Comparison of ENCODE assay signal across 8 mouse cellular contexts in the genomic region with DNA sequence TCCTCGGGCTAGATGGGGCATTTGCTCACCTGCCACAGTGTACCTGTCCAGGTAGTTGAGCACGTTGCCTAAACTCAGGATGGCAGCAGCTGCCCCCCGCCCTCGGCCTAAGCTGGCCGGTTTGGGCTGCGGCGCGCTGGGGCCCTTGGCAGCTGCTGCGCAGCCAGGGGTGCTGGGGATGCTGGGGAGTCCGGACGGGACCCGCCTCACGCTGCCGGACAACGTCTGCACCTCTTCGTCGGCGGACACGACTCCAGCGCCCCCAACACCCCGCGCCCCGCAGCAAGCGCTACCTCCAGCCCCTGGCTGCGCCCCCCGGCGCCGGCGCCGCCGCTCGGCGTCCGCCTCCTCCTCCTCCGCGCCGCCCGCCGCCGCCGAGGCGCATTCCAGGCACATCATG. TPM values are rescaled to one million over a fixed set of nuclear protein-coding genes. Genes with fewer than 3 reads are reported as not detected.
A peak's percentile ranks its signal among the peaks of the same experiment; 100 is the strongest.
DNase-seq lines count a peak whose midpoint lies in the region; ATAC-seq and TF ChIP-seq lines count a peak whose summit lies in the region.

No protein-coding gene starts in this region.

- no peaks in the 10 kb centered on the region for H3K9me3 ChIP-seq in lung, embryonic 16.5 days (ENCODE audit: control insufficient read depth, low read length)
- no peaks in the 10 kb centered on the region for H3K9me3 ChIP-seq in intestine, embryonic 14.5 days (ENCODE audit: control insufficient read depth, low read length)
- H3K9me3 ChIP-seq in neural tube, embryonic 13.5 days, result no peaks in the 10 kb centered on the region

- H3K27me3 ChIP-seq in cerebellum, adult 2 months (ENCODE audit: control insufficient read depth, insufficient read depth, low read length), result no peaks in the 10 kb centered on the region
- H3K27me3 ChIP-seq in lung, embryonic 16.5 days (ENCODE audit: control insufficient read depth, insufficient read depth, low read depth, low read length), result peaks cover 13% of the 10 kb centered on the region
- peaks cover 35% of the 10 kb centered on the region for H3K27me3 ChIP-seq in intestine, embryonic 14.5 days (replicated peaks; ENCODE audit: control insufficient read depth, insufficient read depth, low read length)
- peaks cover 23% of the 10 kb centered on the region; the same call in 1 of the 2 replicates for H3K27me3 ChIP-seq in neural tube, embryonic 13.5 days

- peak overlapping the region; percentile 55 for H3K4me3 ChIP-seq in cerebellum, adult 2 months (replicated peaks; ENCODE audit: insufficient read depth, low read depth, low read length)
- H3K4me3 ChIP-seq in lung, embryonic 16.5 days (ENCODE audit: low read length), result peak overlapping the region; percentile 63
- peak overlapping the region; percentile 49 for H3K4me3 ChIP-seq in intestine, embryonic 14.5 days (ENCODE audit: low read depth, low read length)
- peak overlapping the region; percentile 78 for H3K4me3 ChIP-seq in neural tube, embryonic 13.5 days

- WGBS in cerebellum, adult 2 months, result under 1% methylated on average over 42 of the region's 42 CpGs
- WGBS in lung, embryonic 16.5 days, result 1% methylated on average over 26 of the region's 42 CpGs
- WGBS in intestine, embryonic 14.5 days, result under 1% methylated on average over 34 of the region's 42 CpGs
- WGBS in neural tube, embryonic 13.5 days, result 1% methylated on average over 24 of the region's 42 CpGs

- TF ChIP-seq CTCF in cerebellum, adult 2 months (IDR thresholded peaks at IDR 0.05; ENCODE audit: borderline replicate concordance, insufficient read depth, low read depth, low read length), result no peak

- peak overlapping the region; percentile 97 for H3K4me2 ChIP-seq in lung, embryonic 16.5 days (ENCODE audit: low read depth, low read length)
- peak overlapping the region; percentile 94 for H3K4me2 ChIP-seq in intestine, embryonic 14.5 days (ENCODE audit: low read length)
- peak overlapping the region; percentile 70 for H3K4me2 ChIP-seq in neural tube, embryonic 13.5 days

- TF ChIP-seq POLR2A in cerebellum, adult 2 months (IDR thresholded peaks at IDR 0.05; ENCODE audit: borderline replicate concordance, insufficient read depth, low read length), result no peak

- DNase-seq in cerebellum, adult 2 months, result no peak
- no peak for DNase-seq in cerebellum, adult 9-10 months
- no peak for DNase-seq in lung, postnatal 36 days
- no peak for DNase-seq in intestine, embryonic 14.5 days (ENCODE audit: low spot score)
- DNase-seq in left cerebral cortex, postnatal 25 days (ENCODE audit: low spot score in 2 of 2), result no peak
- DNase-seq in adrenal gland, adult 8-10 months, result no peak

- H3K4me1 ChIP-seq in cerebellum, adult 2 months (ENCODE audit: control insufficient read depth, insufficient read depth, low read length), result no peaks in the 10 kb centered on the region
- H3K4me1 ChIP-seq in lung, embryonic 16.5 days (replicated peaks; ENCODE audit: control insufficient read depth, insufficient read depth, low read length), result peaks cover 40% of the 10 kb centered on the region
- H3K4me1 ChIP-seq in intestine, embryonic 14.5 days (replicated peaks; ENCODE audit: control insufficient read depth, insufficient read depth, low read length), result peaks cover 8% of the 10 kb centered on the region; the same call in 1 of the 2 replicates
- H3K4me1 ChIP-seq in neural tube, embryonic 13.5 days (replicated peaks), result peaks cover 51% of the 10 kb centered on the region

- ATAC-seq in lung, embryonic 16.5 days (ENCODE audit: low read depth), result peak; percentile 10; the same call in 1 of the 2 replicates
- no peak for ATAC-seq in intestine, embryonic 14.5 days (replicated peaks; ENCODE audit: low FRiP score, low TSS enrichment, low read depth)
- peak; percentile 46 for ATAC-seq in neural tube, embryonic 13.5 days (ENCODE audit: low read depth)

- peak overlapping the region; percentile 69 for H3K9ac ChIP-seq in lung, embryonic 16.5 days (ENCODE audit: low read length)
- H3K9ac ChIP-seq in intestine, embryonic 14.5 days (ENCODE audit: low read length), result peak overlapping the region; percentile 36; the same call in 1 of the 2 replicates
- peak overlapping the region; percentile 96 for H3K9ac ChIP-seq in neural tube, embryonic 13.5 days

- no peaks in the 10 kb centered on the region for H3K36me3 ChIP-seq in lung, embryonic 16.5 days (ENCODE audit: control insufficient read depth, insufficient read depth, low read length)
- no peaks in the 10 kb centered on the region for H3K36me3 ChIP-seq in intestine, embryonic 14.5 days (ENCODE audit: control insufficient read depth, insufficient read depth, low read length)
- H3K36me3 ChIP-seq in neural tube, embryonic 13.5 days, result no peaks in the 10 kb centered on the region

- intact Hi-C loops in left cerebral cortex, postnatal 25 days (cut with DNase I), result loop anchor here (5.0 kb wide), 1 partner anchor 47 kb away; a partner anchor contains a TSS

- H3K27ac ChIP-seq in cerebellum, adult 2 months (ENCODE audit: insufficient read depth, low read length), result peak overlapping the region; percentile 50; the same call in 1 of the 2 replicates
- H3K27ac ChIP-seq in lung, embryonic 16.5 days (ENCODE audit: low read length), result no peak overlapping the region
- no peak overlapping the region for H3K27ac ChIP-seq in intestine, embryonic 14.5 days (ENCODE audit: low read depth)
- H3K27ac ChIP-seq in neural tube, embryonic 13.5 days (replicated peaks), result peak overlapping the region; percentile 93

RNA-seq across cellular contexts. Expression of a gene that starts 0.3 kb away (rescaled TPM):
- polyA plus RNA-seq in cerebellum, adult 2 months (2012; rRNA removed), result 55.3 and 59.5 TPM in 2 replicates
- polyA plus RNA-seq in lung, embryonic 16.5 days (2015; fragmentation: Nextera tagmentation; extraction: Ambion mirVana), result 3.1 and 3.2 TPM in 2 replicates
- 2.2 and 4.3 TPM in 2 replicates for polyA plus RNA-seq in intestine, embryonic 14.5 days (2014; fragmentation: Nextera tagmentation; extraction: Ambion mirVana)
- 9.1 and 10.8 TPM in 2 replicates for polyA plus RNA-seq in neural tube, embryonic 13.5 days (2015; fragmentation: Nextera tagmentation; extraction: Ambion mirVana)
- total RNA-seq in left cerebral cortex, postnatal 25 days (2021), result 10 to 100 TPM; 58.0 to 58.3 TPM
- total RNA-seq in adrenal gland, adult 8-10 months (2022), result 1 to 10 TPM; 2.5 to 5.0 (median 4.0) TPM

RNA-seq across cellular contexts. Expression of a gene that starts 48.2 kb away (rescaled TPM):
- 52.5 and 61.3 TPM in 2 replicates for polyA plus RNA-seq in cerebellum, adult 2 months (2012; rRNA removed)
- polyA plus RNA-seq in lung, embryonic 16.5 days (2015; fragmentation: Nextera tagmentation; extraction: Ambion mirVana), result 106 and 126 TPM in 2 replicates
- 173 and 184 TPM in 2 replicates for polyA plus RNA-seq in intestine, embryonic 14.5 days (2014; fragmentation: Nextera tagmentation; extraction: Ambion mirVana)
- polyA plus RNA-seq in neural tube, embryonic 13.5 days (2015; fragmentation: Nextera tagmentation; extraction: Ambion mirVana), result 69.6 and 80.7 TPM in 2 replicates
- 10 to 100 TPM; 49.4 to 54.6 TPM for total RNA-seq in left cerebral cortex, postnatal 25 days (2021)
- total RNA-seq in adrenal gland, adult 8-10 months (2022), result 10 to 100 TPM; 81.9 to 90.7 (median 84.3) TPM

RNA-seq across cellular contexts. Expression of a gene that starts 54.1 kb away (rescaled TPM):
- 0.14 and 0.15 TPM in 2 replicates for polyA plus RNA-seq in cerebellum, adult 2 months (2012; rRNA removed)
- 0.19 TPM in 1 of 2 replicates, not detected in the other for polyA plus RNA-seq in lung, embryonic 16.5 days (2015; fragmentation: Nextera tagmentation; extraction: Ambion mirVana)
- polyA plus RNA-seq in intestine, embryonic 14.5 days (2014; fragmentation: Nextera tagmentation; extraction: Ambion mirVana), result 6.7 and 7.0 TPM in 2 replicates
- not detected in 2 replicates for polyA plus RNA-seq in neural tube, embryonic 13.5 days (2015; fragmentation: Nextera tagmentation; extraction: Ambion mirVana)
- not detected for total RNA-seq in left cerebral cortex, postnatal 25 days (2021)
- total RNA-seq in adrenal gland, adult 8-10 months (2022), result 1 to 10 TPM; 1.4 to 4.8 (median 3.4) TPM

Comparison
In these comparisons a context has a peak if more than half of its experiments do, and no peak if none do; other contexts are left out.
1. H3K27ac ChIP-seq: peak in cerebellum, adult 2 months (single experiment) and neural tube, embryonic 13.5 days (single experiment); none in lung, embryonic 16.5 days (single experiment) and intestine, embryonic 14.5 days (single experiment).
2. H3K9ac ChIP-seq: peak in every context shown above with its lines; median percentile 96 in neural tube, embryonic 13.5 days; 69 in lung, embryonic 16.5 days; 36 in intestine, embryonic 14.5 days.
3. Peak in every context shown above with its lines, with median percentiles within 50 percentile points of each other: H3K4me3 ChIP-seq and H3K4me2 ChIP-seq.